Mouse (Mus musculus): Measurements from ENCODE around the gene Cep164. TPM values are rescaled to one million over a fixed set of nuclear protein-coding genes. Genes with fewer than 3 reads are reported as not detected.

The Cep164 gene
- polyA plus RNA-seq, 1 experiment from 2014 or later: 14.9 TPM

DNA sequence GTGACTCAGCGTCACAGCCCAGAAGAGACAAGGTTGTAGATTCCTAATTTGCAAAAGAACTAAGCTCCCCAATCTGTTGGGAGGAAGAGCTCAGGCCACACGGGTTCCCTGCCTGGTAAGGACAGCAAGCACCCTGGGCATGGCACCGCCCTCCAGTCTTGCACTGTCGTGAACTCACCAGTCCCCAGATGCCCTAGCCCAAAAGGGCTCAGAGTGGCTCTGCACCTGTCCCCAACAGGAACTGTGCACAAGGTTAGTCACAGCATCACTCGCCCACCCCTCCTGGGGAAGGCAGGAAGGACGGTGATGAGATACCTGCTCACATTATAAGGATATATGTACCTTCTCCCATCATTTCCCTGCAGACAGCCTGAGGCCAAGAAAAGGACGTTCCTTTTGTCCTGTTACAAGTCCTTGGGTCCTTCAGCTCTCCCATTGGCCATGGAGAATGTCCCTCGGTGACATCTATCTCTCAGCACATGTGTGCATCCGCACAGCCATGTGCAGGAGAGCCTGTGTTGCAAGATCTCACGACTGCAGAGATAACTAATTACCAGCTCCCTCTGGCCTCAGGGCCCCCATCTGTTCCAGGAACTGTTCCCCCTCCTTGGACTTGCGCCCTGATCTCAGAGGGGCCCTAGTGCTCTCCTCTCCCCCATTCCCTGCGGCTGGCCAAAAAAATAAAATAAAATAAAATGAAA, 89.3 kb downstream of the Cep164 start:
- no peaks in the 10 kb centered on the region for H3K9me3 ChIP-seq
- peak; percentile 75 for ATAC-seq
- peaks cover 27% of the 10 kb centered on the region for H3K4me1 ChIP-seq (replicated peaks)
- H3K4me2 ChIP-seq (replicated peaks): 0 out of 2 replicates have a peak overlapping the region, but pooled peaks have one; percentile 5
- H3K36me3 ChIP-seq: no peaks in the 10 kb centered on the region
- peak overlapping the region; percentile 87 for H3K27ac ChIP-seq
- no peak overlapping the region for H3K4me3 ChIP-seq (replicated peaks)
- no peak overlapping the region for H3K9ac ChIP-seq (replicated peaks)
- H3K27me3 ChIP-seq: 0 out of 2 replicates have a peak, but pooled peaks cover 11% of the 10 kb centered on the region
- 52% methylated on average over 12 of the region's 12 CpGs for WGBS

DNA sequence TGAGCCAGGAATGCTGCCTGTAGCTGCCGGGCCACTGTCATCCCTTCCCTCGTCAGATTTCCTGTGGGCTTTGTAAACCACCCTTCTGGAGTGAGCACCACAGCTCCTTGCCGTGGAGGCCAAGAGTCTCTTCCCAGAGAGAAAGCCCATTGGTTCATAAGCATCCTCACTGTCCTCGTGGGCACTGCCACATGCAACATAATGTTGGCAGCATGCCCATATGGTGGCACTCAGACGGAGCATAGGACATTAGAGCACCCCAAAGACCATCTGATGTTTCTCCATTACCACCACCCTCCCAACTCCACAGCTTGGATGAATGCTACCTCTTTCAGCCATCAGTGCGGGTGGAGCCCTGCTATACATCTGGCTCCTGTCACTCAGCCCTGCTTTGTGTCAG, 95.2 kb downstream of the Cep164 start:
- H3K27ac ChIP-seq: no peak overlapping the region
- no peak overlapping the region for H3K9ac ChIP-seq (replicated peaks)
- no peaks in the 10 kb centered on the region for H3K27me3 ChIP-seq
- WGBS: 78% methylated on average over 6 of the region's 6 CpGs
- no peak for ATAC-seq
- no peak overlapping the region for H3K4me2 ChIP-seq (replicated peaks)
- no peaks in the 10 kb centered on the region for H3K36me3 ChIP-seq
- peaks cover 4% of the 10 kb centered on the region for H3K4me1 ChIP-seq (replicated peaks)
- no peaks in the 10 kb centered on the region for H3K9me3 ChIP-seq
- H3K4me3 ChIP-seq (replicated peaks): no peak overlapping the region

DNA sequence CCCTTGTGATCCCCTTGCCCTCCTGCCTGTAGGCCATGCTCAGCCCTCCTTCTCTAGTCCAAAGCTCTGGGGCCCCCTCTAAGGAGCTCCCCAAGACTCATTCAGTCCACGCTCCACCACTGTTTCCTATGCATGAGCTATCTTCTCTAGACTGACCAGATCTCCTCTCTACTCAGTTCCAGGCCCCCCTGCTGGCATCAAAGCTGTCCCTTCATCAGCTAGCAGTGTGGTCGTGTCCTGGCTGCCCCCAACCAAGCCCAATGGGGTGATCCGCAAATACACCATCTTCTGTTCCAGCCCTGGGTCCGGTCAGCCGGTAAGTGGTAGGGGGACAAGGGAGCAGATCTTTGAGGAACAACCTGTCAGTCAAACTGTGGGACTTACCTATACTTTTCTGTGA, 96.6 kb downstream of the Cep164 start:
- H3K36me3 ChIP-seq: no peaks in the 10 kb centered on the region
- H3K4me1 ChIP-seq (replicated peaks): no peaks in the 10 kb centered on the region
- no peak overlapping the region for H3K4me3 ChIP-seq (replicated peaks)
- no peak overlapping the region for H3K9ac ChIP-seq (replicated peaks)
- no peaks in the 10 kb centered on the region for H3K27me3 ChIP-seq
- H3K4me2 ChIP-seq (replicated peaks): no peak overlapping the region
- 87% methylated on average over 5 of the region's 5 CpGs for WGBS
- no peaks in the 10 kb centered on the region for H3K9me3 ChIP-seq
- ATAC-seq: no peak
- no peak overlapping the region for H3K27ac ChIP-seq

DNA sequence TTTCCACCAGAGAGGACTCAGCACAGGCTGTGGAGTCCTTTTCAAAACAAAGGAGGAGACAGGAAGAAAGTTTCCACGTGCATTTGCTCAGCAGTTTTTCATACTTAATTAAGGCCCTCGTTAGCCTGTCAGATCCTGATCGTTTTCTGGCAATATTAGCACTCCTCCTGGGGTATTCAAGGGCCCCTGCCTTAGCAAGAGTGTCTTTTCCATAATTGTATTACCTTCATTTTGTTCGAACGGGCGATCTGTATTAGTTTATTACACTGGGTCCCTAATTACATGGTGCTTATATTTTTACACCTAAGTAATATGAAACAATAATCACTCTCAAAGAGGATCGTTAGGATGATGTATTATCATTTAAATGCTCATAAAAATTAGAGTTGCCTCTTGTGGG, 108.5 kb downstream of the Cep164 start:
- H3K9ac ChIP-seq (replicated peaks): no peak overlapping the region
- H3K27me3 ChIP-seq: no peaks in the 10 kb centered on the region
- no peaks in the 10 kb centered on the region for H3K9me3 ChIP-seq
- no peak for ATAC-seq
- peaks cover 5% of the 10 kb centered on the region; the same call in 1 of the 2 replicates for H3K4me1 ChIP-seq (replicated peaks)
- H3K27ac ChIP-seq: no peak overlapping the region
- H3K4me2 ChIP-seq (replicated peaks): no peak overlapping the region
- H3K4me3 ChIP-seq (replicated peaks): no peak overlapping the region
- 72% methylated on average over 7 of the region's 7 CpGs for WGBS
- peaks cover 15% of the 10 kb centered on the region for H3K36me3 ChIP-seq

Other genes starting within 250 kb of the Cep164 start
- 47.0 and 50.6 TPM in 2 replicates for gene Bace1, start 9.9 kb upstream of the Cep164 start, polyA plus RNA-seq (2015; fragmentation: Nextera tagmentation; extraction: Ambion mirVana)
- 26.4 and 27.7 TPM in 2 replicates for gene Pcsk7, start 77.8 kb upstream of the Cep164 start, polyA plus RNA-seq (2015; fragmentation: Nextera tagmentation; extraction: Ambion mirVana)
- gene Rnf214, start 78.2 kb upstream of the Cep164 start, polyA plus RNA-seq (2015; fragmentation: Nextera tagmentation; extraction: Ambion mirVana): 114 and 119 TPM in 2 replicates
- gene Tagln, start 107.4 kb upstream of the Cep164 start, polyA plus RNA-seq (2015; fragmentation: Nextera tagmentation; extraction: Ambion mirVana): 5.0 and 5.5 TPM in 2 replicates
- gene Sidt2, start 126.6 kb upstream of the Cep164 start, polyA plus RNA-seq (2015; fragmentation: Nextera tagmentation; extraction: Ambion mirVana): 27.4 and 32.7 TPM in 2 replicates
- 303 and 305 TPM in 2 replicates for gene Pafah1b2, start 184.0 kb upstream of the Cep164 start, polyA plus RNA-seq (2015; fragmentation: Nextera tagmentation; extraction: Ambion mirVana)
- gene Sik3, start 184.1 kb upstream of the Cep164 start, polyA plus RNA-seq (2015; fragmentation: Nextera tagmentation; extraction: Ambion mirVana): 5.7 and 6.7 TPM in 2 replicates

Data from midbrain, embryonic 13.5 days (tissue).